Mouse (Mus musculus): Measurements from ENCODE around the gene Hus1. TPM values are rescaled to one million over a fixed set of nuclear protein-coding genes. Genes with fewer than 3 reads are reported as not detected.

Gene Hus1
- polyA plus RNA-seq, 2 experiments = 7.8 to 8.8 TPM

GRCm38 (mm10) chr11:8988084-8988483 lies 22.9 kb downstream of the Hus1 start:
- TF ChIP-seq EP300 (IDR thresholded peaks at IDR 0.05; ENCODE audit: low read depth) = no peak
- TF ChIP-seq CTCF (IDR thresholded peaks at IDR 0.05; ENCODE audit: low read depth) = no peak
- 55% methylated on average over 4 of the region's 4 CpGs for WGBS (ENCODE audit: insufficient replicate concordance)
- H3K9ac ChIP-seq (replicated peaks) = no peak overlapping the region
- peaks cover 4% of the 10 kb centered on the region; the same call in 1 of the 2 replicates for H3K36me3 ChIP-seq (replicated peaks; ENCODE audit: control insufficient read depth, insufficient read depth, low read depth)
- no peak overlapping the region for H3K4me2 ChIP-seq (ENCODE audit: low read depth)
- no peak for ATAC-seq (ENCODE audit: insufficient read depth)
- DNase-seq (ENCODE audit: low read depth in 3 of 3, low spot score in 3 of 3) = no peak
- H3K4me1 ChIP-seq (replicated peaks; ENCODE audit: control insufficient read depth in 2 of 2, insufficient read depth in 2 of 2, low read length in 1 of 2) = peaks cover 0 to 7% of the 10 kb centered on the region in 2 experiments; a peak in 3 of 4 replicates
- no peak overlapping the region for H3K27ac ChIP-seq
- H3K27me3 ChIP-seq (ENCODE audit: control insufficient read depth, insufficient read depth, low read length) = no peaks in the 10 kb centered on the region
- H3K4me3 ChIP-seq (ENCODE audit: insufficient read depth in 1 of 2, low read depth in 2 of 2, low read length in 2 of 2) = no peak overlapping the region
- no peaks in the 10 kb centered on the region for H3K9me3 ChIP-seq (ENCODE audit: control insufficient read depth, low read length)

DNA sequence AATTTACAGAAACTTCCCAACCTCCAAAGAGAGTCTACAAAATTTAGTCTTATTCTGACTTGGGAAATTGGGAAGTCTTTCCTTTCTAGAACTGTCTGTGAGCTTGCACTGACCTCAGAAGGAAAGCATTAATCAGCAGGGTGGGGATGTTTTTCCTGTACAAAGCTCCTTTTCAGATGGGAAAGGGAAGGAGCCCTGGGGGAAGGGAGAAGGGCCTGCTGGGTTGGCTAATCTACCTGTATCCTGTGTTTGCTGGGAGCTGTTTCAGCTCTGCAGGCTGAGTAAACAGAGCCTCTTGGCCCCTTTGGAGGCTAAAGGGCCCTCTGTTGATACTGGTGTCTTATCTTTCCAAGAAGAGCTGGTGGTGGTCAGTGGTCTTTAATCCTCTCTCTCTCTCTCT lies 24.9 kb downstream of the Hus1 start:
- H3K4me2 ChIP-seq (ENCODE audit: low read depth) = no peak overlapping the region
- H3K36me3 ChIP-seq (replicated peaks; ENCODE audit: control insufficient read depth, insufficient read depth, low read depth) = no peaks in the 10 kb centered on the region
- ATAC-seq (ENCODE audit: insufficient read depth) (no peak), DNase-seq (ENCODE audit: low read depth in 3 of 3, low spot score in 3 of 3) (no peak)
- H3K27ac ChIP-seq = no peak overlapping the region
- no peaks in the 10 kb centered on the region for H3K9me3 ChIP-seq (ENCODE audit: control insufficient read depth, low read length)
- H3K27me3 ChIP-seq (ENCODE audit: control insufficient read depth, insufficient read depth, low read length) = no peaks in the 10 kb centered on the region
- no peak overlapping the region for H3K4me3 ChIP-seq (ENCODE audit: insufficient read depth in 1 of 2, low read depth in 2 of 2, low read length in 2 of 2)
- peaks cover 0 to 7% of the 10 kb centered on the region in 2 experiments; a peak in 3 of 4 replicates for H3K4me1 ChIP-seq (replicated peaks; ENCODE audit: control insufficient read depth in 2 of 2, insufficient read depth in 2 of 2, low read length in 1 of 2)
- TF ChIP-seq CTCF (IDR thresholded peaks at IDR 0.05; ENCODE audit: low read depth) (no peak), EP300 (IDR thresholded peaks at IDR 0.05; ENCODE audit: low read depth) (no peak)
- no peak overlapping the region for H3K9ac ChIP-seq (replicated peaks)

- peak; percentile 82 for TF ChIP-seq CTCF (IDR thresholded peaks at IDR 0.05; ENCODE audit: low read depth)
- TF ChIP-seq EP300 (IDR thresholded peaks at IDR 0.05; ENCODE audit: low read depth) = no peak
- Histone ChIP-seq H3K9ac (replicated peaks) (no peak overlapping the region), H3K4me2 (ENCODE audit: low read depth) (no peak overlapping the region), H3K27ac (no peak overlapping the region), H3K4me1 (replicated peaks; ENCODE audit: control insufficient read depth in 2 of 2, insufficient read depth in 2 of 2, low read length in 1 of 2) (peaks cover 0 to 7% of the 10 kb centered on the region in 2 experiments; a peak in 3 of 4 replicates), H3K36me3 (replicated peaks; ENCODE audit: control insufficient read depth, insufficient read depth, low read depth) (no peaks in the 10 kb centered on the region), H3K9me3 (ENCODE audit: control insufficient read depth, low read length) (no peaks in the 10 kb centered on the region), H3K27me3 (ENCODE audit: control insufficient read depth, insufficient read depth, low read length) (no peaks in the 10 kb centered on the region), H3K4me3 (ENCODE audit: insufficient read depth in 1 of 2, low read depth in 2 of 2, low read length in 2 of 2) (no peak overlapping the region)
- ATAC-seq (ENCODE audit: insufficient read depth) = no peak
- DNase-seq (ENCODE audit: low read depth in 3 of 3, low spot score in 3 of 3) = peak in 2 of 3 experiments; percentile 49 to 50
- 30% methylated on average over 6 of the region's 6 CpGs for WGBS (ENCODE audit: insufficient replicate concordance)
These were observed 27.6 kb downstream of the Hus1 start for GRCm38 (mm10) chr11:8983237-8983861.

GRCm38 (mm10) chr11:8978154-8978553 lies 32.8 kb downstream of the Hus1 start:
- TF ChIP-seq EP300 (IDR thresholded peaks at IDR 0.05; ENCODE audit: low read depth) = no peak
- TF ChIP-seq CTCF (IDR thresholded peaks at IDR 0.05; ENCODE audit: low read depth) = no peak
- no peaks in the 10 kb centered on the region for H3K36me3 ChIP-seq (replicated peaks; ENCODE audit: control insufficient read depth, insufficient read depth, low read depth)
- H3K4me3 ChIP-seq (ENCODE audit: insufficient read depth in 1 of 2, low read depth in 2 of 2, low read length in 2 of 2) = no peak overlapping the region
- H3K4me1 ChIP-seq (replicated peaks; ENCODE audit: control insufficient read depth in 2 of 2, insufficient read depth in 2 of 2, low read length in 1 of 2) = no peaks in the 10 kb centered on the region
- WGBS (ENCODE audit: insufficient replicate concordance) = 39% methylated on average over 4 of the region's 4 CpGs
- no peaks in the 10 kb centered on the region for H3K9me3 ChIP-seq (ENCODE audit: control insufficient read depth, low read length)
- no peak overlapping the region for H3K4me2 ChIP-seq (ENCODE audit: low read depth)
- no peaks in the 10 kb centered on the region for H3K27me3 ChIP-seq (ENCODE audit: control insufficient read depth, insufficient read depth, low read length)
- no peak for DNase-seq (ENCODE audit: low read depth in 3 of 3, low spot score in 3 of 3)
- no peak overlapping the region for H3K27ac ChIP-seq
- H3K9ac ChIP-seq (replicated peaks) = no peak overlapping the region
- ATAC-seq (ENCODE audit: insufficient read depth) = no peak

DNA sequence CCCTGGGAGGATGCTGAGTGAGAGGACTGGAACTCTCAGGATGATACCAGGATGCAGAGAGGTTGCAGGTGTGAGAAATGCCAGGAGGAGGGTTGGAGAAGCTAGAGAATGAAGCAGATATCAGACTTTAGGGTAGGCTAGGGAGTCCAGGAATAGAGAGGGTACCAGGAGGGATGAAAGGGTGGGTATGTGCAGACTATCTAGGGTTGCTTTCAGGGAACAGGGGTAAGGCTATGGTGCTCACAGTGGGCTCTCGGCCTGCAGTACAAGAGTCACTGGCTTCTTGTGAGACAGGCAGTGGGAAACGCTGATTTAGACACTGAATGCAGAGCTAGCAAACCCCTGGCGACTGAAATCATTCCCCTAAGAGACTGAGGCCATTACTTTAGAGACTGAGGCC lies 37.8 kb downstream of the Hus1 start, which contains the start of gene Pkd1l1:
Gene Pkd1l1 (minus strand): TSS at position 101 of the 400 bp plus-strand sequence.
- ATAC-seq (ENCODE audit: insufficient read depth) = no peak
- DNase-seq (ENCODE audit: low read depth in 3 of 3, low spot score in 3 of 3) = no peak
- WGBS (ENCODE audit: insufficient replicate concordance) = 52% methylated on average over 3 of the region's 3 CpGs
- TF ChIP-seq EP300 (IDR thresholded peaks at IDR 0.05; ENCODE audit: low read depth) (no peak), CTCF (IDR thresholded peaks at IDR 0.05; ENCODE audit: low read depth) (no peak)
- Histone ChIP-seq H3K4me2 (ENCODE audit: low read depth) (peak within 1 kb of the TSS; percentile 51), H3K27ac (no peak within 1 kb of the TSS), H3K36me3 (replicated peaks; ENCODE audit: control insufficient read depth, insufficient read depth, low read depth) (no peaks in the 10 kb centered on the region), H3K9me3 (ENCODE audit: control insufficient read depth, low read length) (no peaks in the 10 kb centered on the region), H3K4me1 (replicated peaks; ENCODE audit: control insufficient read depth in 2 of 2, insufficient read depth in 2 of 2, low read length in 1 of 2) (peaks cover 21 to 35% of the 10 kb centered on the region in 2 experiments), H3K4me3 (ENCODE audit: insufficient read depth in 1 of 2, low read depth in 2 of 2, low read length in 2 of 2) (no peak within 1 kb of the TSS), H3K27me3 (ENCODE audit: control insufficient read depth, insufficient read depth, low read length) (no peaks in the 10 kb centered on the region), H3K9ac (replicated peaks) (no peak within 1 kb of the TSS)

All from liver, embryonic 14.5 days (tissue).